Mouse (Mus musculus) E14TG2a.4 (cell line): ENCODE data around the gene Serpina1f.
"Not testable (repeated sequence)": the region's sequence is repeated elsewhere in the genome, so short reads cannot be mapped to it uniquely, and the experiment has no call there.

Source experiments
- H3K27me3 ChIP-seq: 2 replicates; pipeline ENCODE4 v1.6.1; 2014; ENCODE audit warnings: low read length, control low read depth; ENCODE audit not compliant: insufficient read depth
- H3K36me3 ChIP-seq: 2 replicates; pipeline ENCODE4 v1.6.1; 2014; ENCODE audit warnings: low read length, control low read depth; ENCODE audit not compliant: insufficient read depth
- H3K4me1 ChIP-seq: replicated peaks from 2 replicates; pipeline ENCODE4 v1.6.1; 2014; ENCODE audit warnings: low read depth, low read length, control low read depth
- H3K4me3 ChIP-seq: replicated peaks from 2 replicates; pipeline ENCODE4 v1.5.1; 2014; ENCODE audit warnings: mild to moderate bottlenecking, low read length
- H3K9me3 ChIP-seq: 2 replicates; pipeline ENCODE4 v1.6.1; 2014; ENCODE audit warnings: low read length, control low read depth
- CTCF ChIP-seq: conservative IDR thresholded peaks from 2 replicates; pipeline ENCODE4 v1.5.1; 2014; ENCODE audit warnings: low read length
- NANOG ChIP-seq: IDR thresholded peaks from 2 replicates; pipeline ENCODE4 v1.6.1; 2014; ENCODE audit warnings: borderline replicate concordance, low read length, mixed read lengths
- POU5F1 ChIP-seq: IDR thresholded peaks from 2 replicates; pipeline ENCODE4 v1.6.1; 2014; ENCODE audit warnings: low read length, borderline replicate concordance

Serpina1f gene

DNA sequence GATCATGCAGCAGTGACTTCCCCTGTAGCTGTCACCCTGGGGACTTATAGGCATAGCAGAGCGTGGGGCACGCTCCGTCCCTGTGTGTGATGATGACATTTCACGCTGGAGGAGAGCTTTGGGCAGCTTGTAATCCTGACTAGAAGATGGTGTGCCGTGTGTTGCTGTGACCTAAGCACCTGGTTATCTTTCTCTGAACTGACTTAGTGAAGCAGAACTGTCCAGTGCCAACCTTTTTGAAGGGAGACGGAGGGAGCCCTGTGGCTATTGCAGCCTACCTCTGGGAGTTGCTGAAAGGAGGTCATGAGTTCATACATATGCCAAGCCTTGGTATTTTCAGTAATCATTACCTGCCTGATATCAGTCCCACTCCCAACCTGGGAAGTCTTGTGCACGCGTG is at the start of gene Serpina1f:
Gene Serpina1f (minus strand): TSS at position 101 of the 400 bp plus-strand sequence.
- TF ChIP-seq POU5F1 = no peak
- no peak for TF ChIP-seq CTCF
- no peak for TF ChIP-seq NANOG
- Histone ChIP-seq H3K4me1 (no peaks in the 10 kb centered on the region), H3K9me3 (peaks cover 1% of the 10 kb centered on the region; the same call in 1 of the 2 replicates), H3K27me3 (no peaks in the 10 kb centered on the region), H3K36me3 (no peaks in the 10 kb centered on the region), H3K4me3 (no peak within 1 kb of the TSS)

DNA sequence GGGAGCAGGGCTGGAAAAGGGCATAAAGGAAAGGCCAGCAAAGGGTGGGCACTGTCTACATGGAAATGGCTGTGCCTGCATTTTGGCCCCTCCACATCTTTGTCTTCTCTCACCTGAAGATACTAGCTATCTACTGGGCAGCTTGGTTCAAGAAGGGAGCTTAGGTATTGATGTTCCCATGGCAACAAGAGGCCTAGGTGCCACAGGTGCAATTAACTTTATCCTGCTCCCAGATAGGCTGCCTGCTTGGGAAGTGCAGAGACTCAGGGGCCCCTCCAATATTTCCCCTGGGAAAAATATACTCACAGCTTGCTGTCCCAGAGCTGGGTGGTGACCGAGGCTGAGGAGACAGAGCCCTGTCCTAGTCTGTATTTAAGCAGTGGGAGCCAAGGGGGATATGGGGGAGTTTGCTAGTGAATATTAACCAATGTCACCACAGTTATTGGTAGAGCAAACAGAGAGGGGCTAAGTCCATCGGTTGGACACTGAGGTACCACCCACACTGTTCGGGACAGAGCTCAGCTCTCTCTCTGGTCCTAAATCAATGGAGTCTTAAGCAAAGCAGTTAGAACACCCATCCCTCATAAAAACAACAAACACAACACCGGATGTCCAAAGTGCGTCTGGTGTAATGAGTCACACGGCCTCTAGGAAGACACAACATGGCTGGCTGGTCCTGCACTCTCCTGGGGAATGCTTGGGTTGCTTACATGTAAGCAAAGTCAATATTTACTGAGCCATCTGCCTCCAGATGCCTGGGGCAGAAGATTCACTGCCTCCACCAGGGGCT is 42.7 kb upstream of the Serpina1f start:
- H3K36me3 ChIP-seq, H3K9me3 ChIP-seq, H3K27me3 ChIP-seq, H3K4me1 ChIP-seq, H3K4me3 ChIP-seq: not testable (repeated sequence)

DNA sequence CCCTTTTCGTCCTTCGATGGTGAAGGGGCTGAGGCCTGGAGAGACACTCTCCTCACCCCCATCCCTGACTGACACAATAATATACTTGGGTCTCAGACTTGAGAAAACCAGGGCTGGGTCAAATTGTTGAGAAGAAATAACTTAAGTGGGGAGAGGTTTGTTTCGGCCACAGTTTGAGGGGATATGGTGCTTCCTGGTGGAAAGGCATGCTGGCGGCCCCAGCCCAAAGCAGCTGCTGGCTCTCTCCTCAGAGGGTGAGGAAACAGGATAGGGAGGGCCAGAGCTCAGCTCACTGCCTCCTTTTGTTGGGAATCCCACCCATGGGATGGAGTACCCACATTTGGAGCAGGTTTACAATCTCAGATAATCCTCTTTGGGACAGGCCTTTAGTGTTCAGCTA is 40.2 kb upstream of the Serpina1f start:
- H3K36me3 ChIP-seq, H3K9me3 ChIP-seq, H3K27me3 ChIP-seq, H3K4me3 ChIP-seq, H3K4me1 ChIP-seq: not testable (repeated sequence)

DNA sequence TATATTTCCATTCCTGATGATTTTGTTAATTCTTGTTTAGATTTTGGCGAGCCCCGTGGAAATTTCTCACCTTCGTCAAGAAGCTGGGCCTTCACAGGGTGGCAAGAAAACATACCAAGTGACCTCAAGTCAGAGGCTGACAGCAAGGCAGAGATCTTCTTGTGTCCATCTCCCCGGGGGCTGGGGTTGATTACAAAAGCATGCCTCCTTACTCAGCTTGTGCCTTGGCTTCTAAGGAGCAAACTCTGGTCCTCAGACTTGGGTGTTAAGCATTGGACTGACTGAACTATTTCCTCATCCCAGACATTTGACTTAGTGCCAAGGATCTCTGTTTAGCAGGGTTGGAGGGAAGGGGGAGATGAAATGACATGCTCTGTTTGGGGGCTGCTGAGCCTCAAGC is 39.8 kb upstream of the Serpina1f start:
- not testable (repeated sequence) for H3K4me3 ChIP-seq, H3K4me1 ChIP-seq, H3K36me3 ChIP-seq, H3K27me3 ChIP-seq
- H3K9me3 ChIP-seq = peaks cover 13% of the 10 kb centered on the region; the same call in 1 of the 2 replicates

DNA sequence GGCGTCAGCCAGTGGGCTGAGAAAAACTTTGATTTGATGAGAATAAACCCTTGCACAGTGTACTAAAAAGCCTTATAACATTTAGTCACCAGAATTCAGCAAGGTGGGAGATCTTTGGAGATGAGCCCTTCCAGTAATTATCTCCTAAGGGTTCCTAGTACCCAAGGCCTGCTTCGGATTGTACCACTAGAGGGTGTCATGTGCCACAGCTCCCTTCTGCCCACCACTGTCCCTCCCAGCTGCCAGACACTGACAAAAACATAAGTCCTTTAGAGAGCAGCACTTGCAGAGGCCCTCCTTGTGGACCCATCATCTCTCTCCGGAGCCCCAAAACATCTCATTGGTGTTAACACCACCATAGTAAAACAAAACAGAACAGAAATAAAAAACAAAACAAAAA is 16.2 kb upstream of the Serpina1f start:
- Histone ChIP-seq H3K4me1 (no peaks in the 10 kb centered on the region), H3K27me3 (no peaks in the 10 kb centered on the region), H3K4me3 (no peak overlapping the region), H3K36me3 (no peaks in the 10 kb centered on the region), H3K9me3 (peaks cover 36% of the 10 kb centered on the region)
- TF ChIP-seq POU5F1 = no peak
- no peak for TF ChIP-seq NANOG
- TF ChIP-seq CTCF = 0 out of 2 replicates have a peak, but pooled peaks have one; percentile 13

DNA sequence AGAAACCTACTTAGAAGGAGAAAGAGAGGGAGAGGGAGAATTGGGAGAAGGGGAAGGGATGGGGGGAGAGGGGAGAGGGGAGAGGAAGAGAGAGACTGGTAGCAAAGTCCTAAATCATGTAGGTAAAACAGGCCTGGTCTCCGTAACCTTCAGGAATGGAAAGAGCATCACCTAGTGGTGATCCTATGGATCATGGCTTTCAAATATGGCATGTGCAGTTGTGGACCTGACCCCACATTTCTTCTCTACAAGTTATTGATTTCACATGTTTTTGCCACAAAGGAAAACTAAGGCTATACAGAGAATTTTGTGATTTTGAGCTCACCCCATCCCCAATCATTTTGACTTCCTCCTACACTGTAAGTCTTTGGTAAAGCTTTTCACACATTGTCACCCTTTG is 15.1 kb upstream of the Serpina1f start:
- Histone ChIP-seq H3K4me1 (no peaks in the 10 kb centered on the region), H3K36me3 (no peaks in the 10 kb centered on the region), H3K27me3 (no peaks in the 10 kb centered on the region), H3K9me3 (peaks cover 27% of the 10 kb centered on the region), H3K4me3 (no peak overlapping the region)
- TF ChIP-seq NANOG (no peak), CTCF (peak; percentile 15; the same call in 1 of the 2 replicates)

DNA sequence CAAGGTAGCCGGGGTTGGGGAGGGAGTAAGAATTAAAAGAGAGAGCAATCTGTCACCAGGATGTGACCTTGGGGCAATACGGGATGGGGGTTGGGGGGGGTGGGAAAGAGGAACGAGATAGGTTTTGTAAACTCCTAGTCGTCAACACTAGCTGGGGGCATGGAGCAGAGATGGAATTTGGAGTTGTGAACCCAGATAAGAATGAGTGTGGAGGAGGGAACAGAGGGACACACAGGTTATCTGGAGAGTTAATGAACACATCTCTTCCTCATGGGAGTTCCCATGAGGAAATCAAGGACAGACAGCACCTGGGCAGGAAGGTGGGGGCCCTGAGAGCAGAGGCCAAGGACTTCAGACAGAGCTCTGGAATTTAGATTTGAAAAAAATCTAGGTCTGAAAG is 10.8 kb upstream of the Serpina1f start:
- Histone ChIP-seq H3K4me3 (no peak overlapping the region), H3K27me3 (no peaks in the 10 kb centered on the region), H3K9me3 (peaks cover 47% of the 10 kb centered on the region), H3K36me3 (no peaks in the 10 kb centered on the region), H3K4me1 (no peaks in the 10 kb centered on the region)
- TF ChIP-seq POU5F1 = no peak
- no peak for TF ChIP-seq NANOG
- TF ChIP-seq CTCF = no peak

DNA sequence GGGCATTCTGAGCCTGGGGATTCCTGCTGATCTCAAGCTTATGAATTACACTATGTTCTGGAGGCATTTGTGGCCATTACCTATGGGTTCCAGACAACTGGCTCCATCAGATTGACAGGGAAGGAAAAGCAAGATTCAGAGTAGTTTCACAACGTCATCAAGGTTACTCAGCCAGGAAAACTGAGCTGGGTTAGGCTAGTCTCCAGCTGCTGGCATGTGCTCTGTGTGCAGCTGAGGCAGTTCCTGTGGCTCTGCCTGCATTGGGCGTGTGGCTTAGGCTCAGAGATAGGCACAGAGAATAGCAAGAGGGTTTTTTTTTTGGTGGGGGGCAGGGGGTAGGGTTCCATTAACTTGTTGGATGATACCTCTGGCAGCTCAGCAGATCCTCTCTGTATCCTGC is 10.2 kb upstream of the Serpina1f start:
- peaks cover 49% of the 10 kb centered on the region for H3K9me3 ChIP-seq
- H3K36me3 ChIP-seq = no peaks in the 10 kb centered on the region
- H3K4me1 ChIP-seq = no peaks in the 10 kb centered on the region
- no peaks in the 10 kb centered on the region for H3K27me3 ChIP-seq
- TF ChIP-seq NANOG = no peak
- TF ChIP-seq POU5F1 = no peak
- TF ChIP-seq CTCF = no peak
- H3K4me3 ChIP-seq = no peak overlapping the region

DNA sequence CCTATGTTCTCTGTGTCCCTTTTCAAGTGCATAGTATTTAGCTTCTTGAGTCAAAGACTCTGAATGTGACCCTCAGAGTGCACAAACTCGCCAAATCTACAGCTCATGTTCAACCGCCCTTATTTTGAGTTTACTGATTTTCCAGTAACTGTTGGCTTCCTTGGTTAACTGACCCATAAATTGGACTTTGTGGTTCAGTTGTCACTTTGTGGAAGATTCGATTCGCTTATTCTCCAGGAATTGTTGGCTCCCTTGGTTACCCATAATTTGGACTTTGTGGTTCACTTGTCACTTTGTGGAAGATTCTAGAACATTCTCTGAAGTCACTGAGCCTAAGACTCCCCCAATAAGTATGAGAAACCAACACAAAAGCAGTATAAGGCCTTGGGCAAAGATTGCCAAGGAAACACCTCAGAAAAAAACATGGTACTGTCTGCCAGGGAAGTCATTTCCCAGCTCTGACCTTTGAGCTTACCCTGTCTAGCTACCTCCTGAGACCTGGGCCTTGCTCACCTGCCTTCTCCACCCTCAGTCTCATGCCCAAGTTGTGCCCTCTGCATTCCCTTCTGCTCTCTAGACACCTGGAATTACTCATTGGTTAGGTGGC is 4.9 kb upstream of the Serpina1f start:
- no peak for TF ChIP-seq CTCF
- no peak for TF ChIP-seq NANOG
- TF ChIP-seq POU5F1 = no peak
- Histone ChIP-seq H3K27me3 (no peaks in the 10 kb centered on the region), H3K9me3 (peaks cover 36% of the 10 kb centered on the region), H3K36me3 (no peaks in the 10 kb centered on the region), H3K4me3 (no peak overlapping the region), H3K4me1 (no peaks in the 10 kb centered on the region)
